Mouse (Mus musculus) forebrain, embryonic 12.5 days (tissue): ENCODE data around the gene As3mt. TPM values are rescaled to one million over a fixed set of nuclear protein-coding genes. Genes with fewer than 3 reads are reported as not detected.
A peak's percentile ranks its signal among the peaks of the same experiment; 100 is the strongest.

Source experiments
- ATAC-seq: fragments of 200-750 bp; cut with Nextera tagmentation; 2 replicates; pipeline ENCODE4 v1.8.0; 2017; ENCODE audit warnings: moderate TSS enrichment; ENCODE audit not compliant: low FRiP score
- H3K27ac ChIP-seq: fragments of 300-500 bp; sonication (generic); 2 replicates; pipeline ENCODE4 v1.5.1; 2016; ENCODE audit warnings: mild to moderate bottlenecking
- H3K27me3 ChIP-seq: fragments of 300-500 bp; sonication (generic); 2 replicates; pipeline ENCODE4 v1.6.1; 2016; ENCODE audit warnings: mild to moderate bottlenecking
- H3K36me3 ChIP-seq: fragments of 300-500 bp; sonication (generic); replicated peaks from 2 replicates; pipeline ENCODE4 v1.6.1; 2016; ENCODE audit warnings: mild to moderate bottlenecking
- H3K4me1 ChIP-seq: fragments of 300-500 bp; sonication (generic); 2 replicates; pipeline ENCODE4 v1.6.1; 2016
- H3K4me2 ChIP-seq: fragments of 300-500 bp; sonication (generic); 2 replicates; pipeline ENCODE4 v1.6.1; 2016; ENCODE audit warnings: mild to moderate bottlenecking, moderate library complexity
- H3K4me3 ChIP-seq: fragments of 300-500 bp; sonication (generic); replicated peaks from 2 replicates; pipeline ENCODE4 v1.5.1; 2016; ENCODE audit warnings: mild to moderate bottlenecking
- H3K9ac ChIP-seq: fragments of 300-500 bp; sonication (generic); 2 replicates; pipeline ENCODE4 v1.6.1; 2016; ENCODE audit warnings: mild to moderate bottlenecking
- H3K9me3 ChIP-seq: fragments of 300-500 bp; sonication (generic); 2 replicates; pipeline ENCODE4 v1.6.1; 2016
- WGBS: fragments of 180-500 bp; shearing (Covaris S2); methylation state at CpG from one replicate; pipeline ENCODE4 v1.1.7; 2016; 5-methylcytosine and 5-hydroxymethylcytosine counted together
- polyA plus RNA-seq: library from polyadenylated mRNA; unstranded; fragments of >200 nt; fragmentation: Nextera tagmentation; extraction: Ambion mirVana; gene quantifications from 2 replicates; pipeline ENCODE4 v1.2.1, GENCODE M21; 2016

The As3mt gene
- polyA plus RNA-seq, 1 experiment from 2014 or later = 17.7 TPM

DNA sequence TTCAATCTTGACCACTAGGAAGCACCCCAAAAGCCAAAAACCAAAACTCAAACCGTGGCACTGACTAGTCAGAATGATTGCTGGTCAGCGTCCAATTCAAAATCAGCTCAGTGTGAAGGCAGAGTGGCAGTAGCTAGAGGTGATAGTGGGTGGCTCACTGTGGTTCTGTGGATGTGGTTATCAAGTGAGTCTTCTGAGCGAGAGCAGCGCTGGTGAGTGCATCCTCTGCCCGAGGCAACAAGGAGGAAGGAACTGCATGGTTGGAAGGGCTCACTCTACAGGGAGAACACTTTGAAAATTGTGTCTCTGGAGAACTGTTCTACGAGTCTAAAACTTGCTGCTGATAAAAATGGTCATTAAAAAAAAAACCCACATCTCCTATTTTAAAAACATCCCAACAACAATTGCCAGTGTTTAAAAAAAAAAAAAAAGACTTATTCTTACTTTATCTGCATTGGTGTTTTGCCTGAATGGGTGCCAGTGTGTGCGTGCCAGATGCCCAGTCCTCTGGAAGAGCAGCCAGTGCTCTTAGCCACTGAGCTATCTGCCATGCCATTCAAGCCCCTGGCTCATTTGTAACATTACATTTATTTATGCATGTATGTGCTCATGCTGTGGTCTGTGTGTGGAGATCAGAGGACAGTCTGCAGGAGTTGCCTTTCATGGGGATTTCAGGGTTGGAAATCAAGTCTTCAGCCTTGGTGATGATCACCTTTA is 1.3 kb upstream of the As3mt start:
- ATAC-seq = no peak
- 67% methylated on average over 7 of the region's 7 CpGs for WGBS
- H3K9ac ChIP-seq = no peak overlapping the region
- H3K4me2 ChIP-seq = no peak overlapping the region
- H3K27me3 ChIP-seq = no peaks in the 10 kb centered on the region
- H3K9me3 ChIP-seq = no peaks in the 10 kb centered on the region
- H3K27ac ChIP-seq = no peak overlapping the region
- 0 out of 2 replicates have a peak, but pooled peaks cover 4% of the 10 kb centered on the region for H3K36me3 ChIP-seq
- H3K4me1 ChIP-seq = peaks cover 13% of the 10 kb centered on the region
- H3K4me3 ChIP-seq = no peak overlapping the region

GRCm38 (mm10) chr19:46706540-46707295 is 540 bp upstream of the As3mt start:
- WGBS = 78% methylated on average over 9 of the region's 9 CpGs
- 0 out of 2 replicates have a peak, but pooled peaks cover 4% of the 10 kb centered on the region for H3K36me3 ChIP-seq
- no peak for ATAC-seq
- H3K27me3 ChIP-seq = no peaks in the 10 kb centered on the region
- H3K9ac ChIP-seq = peak overlapping the region; percentile 53; the same call in 1 of the 2 replicates
- H3K9me3 ChIP-seq = no peaks in the 10 kb centered on the region
- H3K4me3 ChIP-seq = peak overlapping the region; percentile 46; the same call in 1 of the 2 replicates
- no peak overlapping the region for H3K27ac ChIP-seq
- peak overlapping the region; percentile 70 for H3K4me2 ChIP-seq
- H3K4me1 ChIP-seq = peaks cover 13% of the 10 kb centered on the region

- Histone ChIP-seq H3K4me1 (peaks cover 13% of the 10 kb centered on the region), H3K9me3 (no peaks in the 10 kb centered on the region), H3K27me3 (no peaks in the 10 kb centered on the region), H3K4me2 (no peak overlapping the region), H3K36me3 (no peaks in the 10 kb centered on the region), H3K9ac (no peak overlapping the region), H3K4me3 (no peak overlapping the region), H3K27ac (no peak overlapping the region)
- WGBS = 89% methylated on average over 4 of the region's 4 CpGs
- no peak for ATAC-seq
These were observed 3.4 kb downstream of the As3mt start for GRCm38 (mm10) chr19:46710614-46711013.

- no peak overlapping the region for H3K27ac ChIP-seq
- H3K36me3 ChIP-seq = no peaks in the 10 kb centered on the region
- ATAC-seq = no peak
- no peak overlapping the region for H3K4me2 ChIP-seq
- 91% methylated on average over 8 of the region's 8 CpGs for WGBS
- H3K9ac ChIP-seq = no peak overlapping the region
- H3K27me3 ChIP-seq = no peaks in the 10 kb centered on the region
- H3K9me3 ChIP-seq = no peaks in the 10 kb centered on the region
- no peak overlapping the region for H3K4me3 ChIP-seq
- no peaks in the 10 kb centered on the region for H3K4me1 ChIP-seq
These were observed 7.0 kb downstream of the As3mt start for GRCm38 (mm10) chr19:46714234-46714633.

DNA sequence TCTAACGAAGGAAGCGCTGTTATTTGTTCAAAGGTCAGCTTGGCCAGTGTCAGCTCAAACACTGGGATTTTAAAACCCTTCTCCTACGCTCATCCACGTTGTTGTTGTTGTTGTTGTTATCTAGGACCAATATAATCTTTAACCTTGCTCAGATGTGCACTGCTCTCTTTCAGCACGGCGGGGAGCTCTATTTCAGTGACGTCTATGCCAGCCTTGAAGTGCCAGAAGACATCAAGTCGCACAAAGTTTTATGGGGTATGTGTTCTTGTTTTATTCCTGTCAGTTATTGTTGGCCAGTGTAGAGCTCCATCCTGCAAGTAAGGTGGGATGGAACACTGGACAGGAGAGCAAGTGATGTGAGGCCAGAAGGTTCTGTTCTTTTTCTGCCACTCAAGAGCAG is 7.8 kb downstream of the As3mt start:
- no peak for ATAC-seq
- no peaks in the 10 kb centered on the region for H3K27me3 ChIP-seq
- no peak overlapping the region for H3K4me2 ChIP-seq
- no peaks in the 10 kb centered on the region for H3K9me3 ChIP-seq
- H3K27ac ChIP-seq = no peak overlapping the region
- H3K4me3 ChIP-seq = no peak overlapping the region
- H3K4me1 ChIP-seq = no peaks in the 10 kb centered on the region
- H3K9ac ChIP-seq = no peak overlapping the region
- no peaks in the 10 kb centered on the region for H3K36me3 ChIP-seq
- WGBS = 91% methylated on average over 8 of the region's 8 CpGs

DNA sequence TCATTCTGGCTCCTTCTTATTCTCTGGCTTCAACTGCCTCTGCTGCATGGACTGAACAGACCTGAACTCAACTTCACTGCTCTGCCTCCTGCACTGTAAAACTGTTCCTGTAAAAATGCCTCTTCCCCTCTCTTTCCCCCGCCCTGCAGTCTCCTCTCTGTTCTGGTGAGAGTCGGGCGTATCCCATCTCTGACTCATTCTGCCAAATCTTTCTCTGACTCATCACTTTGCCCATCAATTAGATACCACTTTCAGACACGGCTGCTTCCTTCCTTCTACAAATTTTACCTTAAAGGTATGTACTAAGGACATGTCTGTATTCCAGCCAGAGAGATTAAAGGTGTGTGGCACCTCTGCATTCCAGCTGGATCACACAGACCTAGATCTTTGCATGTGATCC is 10.9 kb downstream of the As3mt start:
- H3K27ac ChIP-seq = no peak overlapping the region
- H3K36me3 ChIP-seq = no peaks in the 10 kb centered on the region
- no peak for ATAC-seq
- no peaks in the 10 kb centered on the region for H3K27me3 ChIP-seq
- H3K4me2 ChIP-seq = no peak overlapping the region
- no peak overlapping the region for H3K4me3 ChIP-seq
- 85% methylated on average over 4 of the region's 4 CpGs for WGBS
- no peaks in the 10 kb centered on the region for H3K9me3 ChIP-seq
- no peak overlapping the region for H3K9ac ChIP-seq
- H3K4me1 ChIP-seq = no peaks in the 10 kb centered on the region

GRCm38 (mm10) chr19:46724411-46724810 is 17.2 kb downstream of the As3mt start:
- no peak overlapping the region for H3K4me2 ChIP-seq
- H3K27ac ChIP-seq = no peak overlapping the region
- H3K9ac ChIP-seq = no peak overlapping the region
- H3K4me1 ChIP-seq = peaks cover 7% of the 10 kb centered on the region; the same call in 1 of the 2 replicates
- H3K4me3 ChIP-seq = no peak overlapping the region
- no peaks in the 10 kb centered on the region for H3K27me3 ChIP-seq
- no peaks in the 10 kb centered on the region for H3K36me3 ChIP-seq
- no peak for ATAC-seq
- H3K9me3 ChIP-seq = no peaks in the 10 kb centered on the region
- WGBS = 70% methylated on average over 11 of the region's 11 CpGs

DNA sequence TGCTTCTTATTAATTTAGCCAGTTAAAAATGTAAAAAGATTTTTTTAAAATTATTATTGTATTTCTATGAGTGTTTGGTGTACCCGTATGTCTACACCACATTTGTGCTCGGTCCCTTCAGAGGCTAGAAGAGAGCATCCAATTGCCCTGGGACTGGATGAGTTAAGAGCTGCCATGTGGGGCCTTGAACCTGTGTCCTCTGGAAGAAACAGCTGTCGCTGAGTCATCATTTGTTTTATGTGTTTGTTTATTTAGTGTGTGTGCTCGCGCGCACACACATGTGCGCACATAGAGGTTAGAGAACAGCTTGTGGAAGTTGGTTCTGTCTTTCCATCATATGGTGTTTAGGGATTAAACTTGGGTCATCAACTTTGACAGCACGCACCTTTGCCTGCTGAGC is 18.9 kb downstream of the As3mt start:
- H3K4me2 ChIP-seq = no peak overlapping the region
- 95% methylated on average over 8 of the region's 8 CpGs for WGBS
- peaks cover 7% of the 10 kb centered on the region; the same call in 1 of the 2 replicates for H3K4me1 ChIP-seq
- no peak overlapping the region for H3K4me3 ChIP-seq
- H3K9me3 ChIP-seq = no peaks in the 10 kb centered on the region
- no peaks in the 10 kb centered on the region for H3K36me3 ChIP-seq
- ATAC-seq = no peak
- H3K27me3 ChIP-seq = no peaks in the 10 kb centered on the region
- no peak overlapping the region for H3K9ac ChIP-seq
- H3K27ac ChIP-seq = no peak overlapping the region

DNA sequence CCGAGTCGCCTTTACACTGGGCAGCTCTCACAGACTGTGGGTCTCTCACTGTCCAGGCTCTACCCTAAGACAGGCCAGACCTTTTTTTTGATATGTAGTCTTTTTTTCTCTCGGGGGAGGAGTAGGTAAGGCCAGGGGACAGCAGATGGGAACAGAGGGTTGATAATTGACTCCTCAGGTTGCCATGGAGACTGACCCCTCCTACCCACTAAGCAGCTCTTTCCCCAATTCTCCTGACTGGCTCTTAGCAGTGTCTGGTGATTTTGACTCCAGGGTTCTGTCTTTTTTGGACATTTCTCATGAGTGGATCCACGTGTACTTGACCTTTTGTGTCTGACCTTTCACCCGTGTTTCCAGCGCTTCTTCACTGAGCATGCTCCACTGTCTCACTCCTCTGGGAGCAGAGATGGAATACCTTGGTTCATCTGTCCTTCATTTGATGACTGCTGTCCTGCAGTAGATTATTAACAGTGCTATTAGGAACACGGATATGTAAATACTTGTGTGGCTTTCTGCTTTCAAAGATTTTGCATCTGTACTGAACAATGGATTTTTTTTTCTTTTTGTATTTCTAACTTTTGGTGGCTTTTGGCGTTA is 20.0 kb downstream of the As3mt start:
- Histone ChIP-seq H3K9ac (no peak overlapping the region), H3K27me3 (no peaks in the 10 kb centered on the region), H3K36me3 (no peaks in the 10 kb centered on the region), H3K4me1 (peaks cover 7% of the 10 kb centered on the region; the same call in 1 of the 2 replicates), H3K9me3 (no peaks in the 10 kb centered on the region), H3K4me3 (no peak overlapping the region), H3K27ac (peak overlapping the region; percentile 16; the same call in 1 of the 2 replicates), H3K4me2 (no peak overlapping the region)
- 56% methylated on average over 8 of the region's 8 CpGs for WGBS
- ATAC-seq = peak; percentile 53; the same call in 1 of the 2 replicates

DNA sequence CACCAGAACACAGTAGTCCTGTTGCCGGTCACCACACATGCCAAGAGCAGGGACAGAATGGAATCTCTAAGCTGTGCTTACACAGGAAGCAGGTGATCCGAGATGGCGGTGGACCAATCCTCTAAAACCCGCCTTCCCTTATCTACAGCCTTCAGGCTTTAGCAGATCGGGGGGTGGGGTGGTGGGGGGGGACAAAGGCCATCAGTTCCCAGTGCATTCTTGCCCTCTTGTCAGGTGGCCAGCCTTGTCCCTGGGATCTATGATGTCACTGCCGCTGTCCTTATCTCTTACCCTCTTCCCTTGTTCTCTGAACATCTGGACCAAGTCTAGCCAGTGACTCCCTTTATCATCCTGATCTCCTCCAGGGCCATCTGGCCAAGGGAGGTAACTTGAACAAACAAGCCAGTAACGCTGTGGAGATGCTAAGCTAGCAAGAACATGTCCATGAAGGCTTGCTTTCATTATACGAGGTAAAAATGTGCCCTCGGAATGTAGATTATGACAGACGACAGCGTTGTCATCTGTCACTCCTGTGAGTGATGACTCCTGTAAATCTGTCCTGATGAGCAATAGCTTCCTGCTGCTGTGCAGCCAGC is 20.8 kb downstream of the As3mt start:
- H3K4me1 ChIP-seq = peaks cover 7% of the 10 kb centered on the region; the same call in 1 of the 2 replicates
- H3K4me2 ChIP-seq = no peak overlapping the region
- no peak overlapping the region for H3K9ac ChIP-seq
- WGBS = 88% methylated on average over 11 of the region's 11 CpGs
- no peak overlapping the region; the same call in 1 of the 2 replicates for H3K27ac ChIP-seq
- no peak for ATAC-seq
- no peaks in the 10 kb centered on the region for H3K36me3 ChIP-seq
- no peak overlapping the region for H3K4me3 ChIP-seq
- no peaks in the 10 kb centered on the region for H3K27me3 ChIP-seq
- no peaks in the 10 kb centered on the region for H3K9me3 ChIP-seq

GRCm38 (mm10) chr19:46728909-46729308 is 21.7 kb downstream of the As3mt start:
- Histone ChIP-seq H3K4me3 (no peak overlapping the region), H3K4me1 (peaks cover 7% of the 10 kb centered on the region; the same call in 1 of the 2 replicates), H3K36me3 (no peaks in the 10 kb centered on the region), H3K4me2 (no peak overlapping the region), H3K9ac (no peak overlapping the region), H3K27ac (no peak overlapping the region), H3K27me3 (no peaks in the 10 kb centered on the region), H3K9me3 (no peaks in the 10 kb centered on the region)
- WGBS = 84% methylated on average over 3 of the region's 3 CpGs
- ATAC-seq = no peak

DNA sequence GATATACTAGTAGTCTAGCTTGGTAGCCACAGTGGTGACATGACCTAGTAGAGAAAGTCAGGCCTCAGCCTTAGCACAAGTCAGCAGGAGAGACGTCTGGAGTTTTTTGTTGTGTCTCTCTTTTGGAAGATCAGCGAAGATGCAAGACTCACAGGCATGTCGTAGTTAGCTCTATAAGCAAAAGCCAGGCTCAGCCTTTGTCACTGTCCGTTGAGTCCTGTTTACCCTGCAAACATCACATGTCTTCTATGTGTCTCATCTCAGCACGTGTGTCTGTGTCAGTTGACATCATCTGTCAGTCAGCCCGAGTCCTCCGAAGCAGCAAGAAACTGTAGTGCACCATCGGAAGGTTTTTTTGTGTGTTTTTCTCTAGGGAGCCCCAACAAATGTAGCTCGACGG is 24.1 kb downstream of the As3mt start:
- Histone ChIP-seq H3K9me3 (no peaks in the 10 kb centered on the region), H3K9ac (no peak overlapping the region), H3K36me3 (no peaks in the 10 kb centered on the region), H3K27me3 (no peaks in the 10 kb centered on the region), H3K27ac (no peak overlapping the region), H3K4me3 (no peak overlapping the region), H3K4me1 (peaks cover 7% of the 10 kb centered on the region; the same call in 1 of the 2 replicates), H3K4me2 (no peak overlapping the region)
- 92% methylated on average over 10 of the region's 10 CpGs for WGBS
- no peak for ATAC-seq
